Mouse (Mus musculus) embryo, embryonic 9.5 days (tissue): Measurements from ENCODE around the gene Kbtbd3.

ENCODE experiments used
- DNase-seq: peaks from one replicate; pipeline ENCODE4 v3.0.0-alpha.2; 2017; ENCODE audit errors: extremely low spot score

Kbtbd3 gene

DNA sequence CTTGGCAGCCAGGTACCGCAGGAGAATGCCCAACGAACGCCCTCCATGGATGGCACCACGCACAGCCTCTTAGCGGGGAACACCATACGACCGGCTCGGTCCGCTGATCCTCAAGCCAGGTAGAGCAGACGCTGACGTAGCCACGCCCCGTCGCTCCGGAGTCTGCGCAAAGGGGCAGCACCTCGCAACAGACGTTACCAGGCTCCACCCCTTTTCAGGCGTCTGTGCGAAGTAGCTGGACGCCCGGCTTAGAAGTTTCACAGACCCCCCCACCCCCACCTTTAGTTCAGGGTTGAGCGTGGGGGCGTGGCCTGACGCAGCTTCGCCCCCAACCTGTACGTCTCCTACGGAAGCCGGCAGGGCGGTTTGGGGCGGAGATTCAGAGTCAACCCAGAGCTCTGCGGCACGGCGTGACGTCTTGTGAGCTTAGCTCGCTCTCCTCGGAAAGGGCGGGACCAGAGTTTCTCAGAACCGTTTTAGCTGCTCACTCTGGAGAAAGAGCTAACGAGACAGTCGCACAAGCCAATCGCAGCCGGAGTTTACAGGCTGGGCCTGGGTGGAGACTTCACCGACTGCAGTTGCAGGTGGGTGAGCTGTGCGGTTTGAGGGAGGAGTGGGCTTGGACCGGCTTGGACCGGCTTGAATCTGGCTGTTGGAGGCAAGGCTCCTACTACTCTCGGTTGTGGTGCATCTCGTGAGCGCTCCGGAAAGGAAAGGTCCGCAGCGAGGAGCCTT is at the start of gene Kbtbd3, which contains the start of gene Aasdhppt:
TSS of gene Kbtbd3 (plus strand) at position 483 of the 735 bp plus-strand sequence.
TSS of gene Aasdhppt (minus strand) at position 121 of the 735 bp plus-strand sequence.
- peak; percentile 97 for DNase-seq

DNA sequence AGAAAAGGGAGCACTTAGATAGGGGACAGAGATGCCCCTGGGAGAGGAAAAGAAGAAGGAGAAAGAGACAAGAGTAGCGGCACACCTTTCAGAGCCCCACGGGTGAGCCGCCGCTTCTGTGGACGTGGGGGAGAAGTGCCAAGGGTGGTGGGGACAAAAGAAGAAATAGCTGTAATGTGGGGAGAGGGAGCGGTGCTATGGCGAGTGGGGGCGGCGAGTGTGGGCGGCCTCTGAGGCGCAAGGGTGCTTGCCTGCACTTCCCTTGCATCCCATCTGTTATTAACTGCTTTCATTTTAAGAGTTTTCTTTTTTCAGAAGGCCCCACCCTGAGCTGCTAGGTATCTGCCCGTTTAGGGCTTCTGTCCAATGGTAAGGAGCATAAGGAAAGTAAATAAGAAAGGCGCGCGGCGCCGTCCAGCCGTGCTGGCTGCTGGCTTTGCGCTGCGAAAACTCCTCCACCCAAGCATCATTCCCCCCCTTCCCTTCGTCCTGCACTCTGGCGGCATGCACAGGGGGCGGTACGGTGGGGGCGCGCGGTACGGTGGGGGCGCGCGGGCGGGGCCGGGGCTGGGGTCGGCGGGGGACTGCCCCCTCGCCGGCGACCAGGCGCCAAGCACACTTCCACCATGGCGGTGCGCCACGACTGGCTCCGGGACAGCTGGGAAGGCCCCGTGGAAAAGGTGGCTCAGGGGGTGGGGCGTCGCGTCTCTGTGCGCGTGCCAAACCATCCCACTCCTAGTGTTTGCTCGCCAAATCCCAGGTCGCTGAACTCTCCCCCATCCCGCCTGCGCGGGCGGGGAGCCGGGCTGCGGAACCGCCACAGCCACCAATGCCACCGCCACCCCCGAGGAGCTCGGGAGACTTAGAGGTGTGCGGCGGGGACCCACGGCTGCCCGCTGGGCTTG is 49.5 kb upstream of the Kbtbd3 start:
- peak; percentile 59 for DNase-seq

DNA sequence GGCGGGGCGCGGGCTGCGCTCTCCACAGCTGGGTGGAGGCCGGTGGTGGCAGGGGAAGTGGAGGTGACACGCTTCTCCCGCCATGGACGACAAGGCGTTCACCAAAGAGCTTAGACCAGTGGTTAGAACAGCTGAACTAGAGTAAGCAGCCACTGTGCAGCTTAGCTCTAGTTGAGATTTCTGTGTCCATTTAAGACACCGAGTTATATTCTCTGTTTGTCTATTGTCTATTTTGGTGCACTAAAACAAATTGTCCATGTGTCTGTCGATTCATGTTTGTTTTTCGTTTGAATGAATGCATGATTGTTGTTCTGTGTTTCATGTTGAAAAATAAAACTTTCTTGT is 48.9 kb upstream of the Kbtbd3 start:
- DNase-seq, result no peak

DNA sequence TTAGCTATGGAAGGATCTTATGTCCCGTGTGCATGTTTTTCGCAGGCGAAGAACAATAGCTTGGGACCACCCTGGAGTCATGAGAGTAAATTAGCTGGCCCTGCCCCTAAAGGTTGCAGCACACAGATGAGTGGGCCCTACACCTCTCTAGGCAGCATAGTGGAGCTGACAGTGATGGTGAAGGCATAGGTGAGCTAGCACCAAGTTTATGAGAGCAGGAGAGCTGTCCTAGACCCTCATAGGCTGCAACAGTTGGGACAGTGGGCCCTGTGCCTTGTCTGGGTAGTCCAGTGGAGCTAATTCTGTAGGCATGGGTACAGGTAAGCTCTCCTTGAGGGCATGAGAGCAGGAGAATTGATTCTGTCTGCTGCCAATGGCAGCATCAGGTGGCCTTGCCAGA is 42.8 kb upstream of the Kbtbd3 start:
- DNase-seq, result no peak

DNA sequence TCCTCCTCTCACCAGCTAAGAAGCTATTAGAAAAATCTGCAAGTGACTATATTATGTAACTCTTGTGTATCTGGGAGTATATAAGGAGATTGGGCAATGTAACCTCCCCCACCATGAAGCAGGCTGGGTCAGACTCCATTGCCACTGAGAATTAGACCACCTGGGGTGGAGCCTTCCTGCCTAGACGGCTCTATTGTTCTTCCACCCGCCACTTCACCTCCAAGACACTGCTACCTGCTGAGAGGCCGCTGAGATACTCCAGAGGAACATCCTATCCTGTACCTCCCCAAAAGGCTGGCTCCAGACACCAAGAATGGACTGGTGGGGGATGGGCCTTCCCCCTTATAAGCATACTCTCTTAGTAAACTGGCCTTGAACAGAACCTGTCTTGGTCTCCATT is 25.8 kb upstream of the Kbtbd3 start:
- DNase-seq, result no peak

DNA sequence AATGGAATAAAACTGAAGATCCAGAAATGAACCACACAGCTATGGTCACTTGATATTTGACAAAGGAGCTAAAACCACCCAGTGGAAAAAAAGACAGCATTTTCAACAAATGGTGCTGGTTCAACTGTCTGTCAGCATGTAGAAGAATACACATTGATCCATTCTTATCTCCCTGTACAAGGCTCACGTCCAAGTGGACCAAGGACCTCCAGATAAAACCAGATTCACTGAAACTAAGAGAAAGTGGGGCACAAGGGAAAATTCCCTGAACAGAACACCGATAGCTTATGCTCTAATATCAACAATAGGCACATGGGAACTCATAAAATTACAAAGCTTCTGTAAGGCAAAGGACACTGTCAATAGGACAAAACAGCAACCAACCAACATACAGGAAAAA is 9.2 kb upstream of the Kbtbd3 start:
- no peak for DNase-seq

DNA sequence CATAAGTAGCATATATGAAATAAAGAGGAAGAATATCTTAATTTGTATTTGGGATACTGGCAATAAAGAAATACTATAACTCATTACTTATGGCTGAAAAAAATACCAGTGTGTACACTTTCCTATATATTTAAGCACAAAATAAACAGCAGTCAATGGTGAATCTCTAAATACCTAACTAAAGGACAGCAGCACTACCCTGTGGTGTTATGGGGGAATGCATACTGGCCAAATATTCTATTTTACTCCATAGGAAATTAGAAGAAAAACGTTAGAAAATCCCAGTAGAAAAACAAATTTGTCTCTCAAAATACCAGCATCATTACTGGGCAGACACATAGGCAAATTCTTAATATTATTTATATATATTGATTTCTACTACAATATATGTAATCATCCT is 4.8 kb upstream of the Kbtbd3 start:
- no peak for DNase-seq

DNA sequence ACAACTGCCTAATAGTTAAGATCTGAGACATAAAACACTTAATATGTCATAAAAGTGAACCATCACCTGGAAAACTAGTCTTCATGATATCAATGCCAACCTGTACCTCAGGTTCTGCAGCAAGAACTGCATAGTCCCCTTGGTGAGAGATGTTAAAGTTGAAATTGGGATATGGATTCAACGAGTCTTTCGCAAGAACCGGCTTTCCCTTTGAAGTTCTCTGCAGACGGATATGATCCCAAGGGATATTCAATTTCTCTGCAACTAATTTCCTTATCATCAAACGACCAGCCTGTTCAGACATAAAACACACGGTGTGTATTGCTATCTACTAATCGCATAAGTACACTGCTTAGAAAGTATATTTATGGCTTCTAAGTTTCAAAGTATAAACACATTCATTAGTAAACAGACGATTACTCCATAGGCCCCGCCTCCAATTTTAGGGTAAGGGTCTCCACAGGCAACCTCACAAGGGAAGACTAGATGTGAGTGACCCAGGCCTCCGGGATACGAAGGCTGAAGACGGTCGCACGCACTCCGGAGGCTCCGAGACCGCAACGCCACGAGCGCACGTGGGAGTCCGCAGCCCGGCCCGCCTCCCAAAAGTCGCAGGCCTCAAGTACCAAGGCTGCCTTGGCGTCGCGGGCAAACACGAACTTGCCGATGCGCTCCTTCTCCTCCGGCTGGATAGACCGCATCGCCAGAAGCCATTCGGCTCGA is 844 bp upstream of the Kbtbd3 start:
- peak; percentile 2 for DNase-seq

DNA sequence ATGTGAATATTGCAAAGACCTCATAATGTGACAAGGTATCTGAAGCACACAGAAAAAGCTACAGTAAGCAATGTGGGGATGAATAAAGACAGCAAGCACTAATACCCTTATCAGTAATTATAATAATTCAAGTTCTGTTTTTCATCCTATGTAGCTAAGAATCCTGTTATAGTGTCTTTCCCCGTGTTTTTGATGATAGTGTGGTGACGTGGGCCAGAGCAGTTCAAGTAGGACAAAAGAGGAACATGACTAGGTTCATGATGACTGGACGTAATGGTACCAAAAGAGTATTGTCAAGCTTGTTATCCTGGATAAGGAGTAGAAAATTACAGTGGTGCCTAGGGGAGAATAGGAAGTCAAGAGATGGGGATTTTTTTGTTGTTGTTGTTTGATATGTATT is 1.1 kb downstream of the Kbtbd3 start:
- no peak for DNase-seq

DNA sequence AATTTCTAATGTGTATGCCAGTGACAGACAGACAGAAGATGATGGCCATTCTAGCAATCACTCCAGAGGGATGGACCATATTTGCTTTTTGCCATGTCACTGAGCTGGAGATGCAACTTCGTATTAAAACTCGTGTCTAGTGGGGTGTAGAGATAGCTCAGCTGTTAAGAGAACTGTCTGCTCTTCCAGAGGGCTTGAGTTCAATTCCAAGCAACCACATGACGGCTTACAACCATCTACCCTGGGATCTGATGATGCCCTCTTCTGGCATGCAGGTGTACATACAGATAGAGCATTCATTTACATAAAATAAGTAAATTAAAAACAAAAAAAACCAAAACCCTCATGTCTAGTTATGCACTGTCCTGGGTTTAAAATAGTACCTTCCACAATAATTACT is 1.5 kb downstream of the Kbtbd3 start:
- no peak for DNase-seq

DNA sequence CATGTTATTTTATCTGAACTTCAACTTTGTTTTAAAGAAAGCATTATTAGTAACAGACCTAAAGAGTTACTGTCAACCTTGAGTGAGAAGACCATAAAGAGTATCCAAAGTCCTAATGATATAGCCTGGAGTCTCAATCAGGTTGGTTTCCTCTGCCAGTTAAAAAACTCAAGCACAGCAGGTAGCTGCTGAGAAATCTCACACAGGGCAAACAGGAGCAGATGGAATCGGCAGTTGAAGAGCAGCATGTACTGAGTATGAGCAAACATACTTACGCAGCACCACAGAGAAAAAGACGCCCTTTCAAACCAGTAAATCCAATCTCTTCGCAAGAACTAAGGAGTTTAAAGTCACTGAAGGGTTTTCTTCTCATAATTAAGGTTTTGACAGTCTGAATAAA is 4.3 kb downstream of the Kbtbd3 start:
- DNase-seq, result no peak

DNA sequence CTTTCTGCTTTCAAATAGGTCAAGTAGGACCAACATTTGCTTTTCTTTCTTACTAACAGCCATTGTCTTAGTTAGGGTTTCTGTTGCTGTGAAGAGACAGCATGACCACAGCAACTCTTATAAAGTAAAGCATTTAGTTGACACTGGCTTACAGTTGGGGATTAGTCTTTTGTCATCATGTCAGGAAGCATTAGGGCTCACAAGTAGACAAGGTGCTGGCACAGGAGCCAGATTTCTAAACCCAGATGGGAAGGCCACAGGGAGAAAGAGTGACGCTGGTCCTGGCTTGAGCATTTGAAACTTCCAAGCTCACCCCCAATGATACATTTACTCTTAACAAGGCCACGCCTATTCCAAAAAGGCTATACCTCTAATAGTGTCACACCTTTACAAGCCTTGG is 6.1 kb downstream of the Kbtbd3 start:
- no peak for DNase-seq

DNA sequence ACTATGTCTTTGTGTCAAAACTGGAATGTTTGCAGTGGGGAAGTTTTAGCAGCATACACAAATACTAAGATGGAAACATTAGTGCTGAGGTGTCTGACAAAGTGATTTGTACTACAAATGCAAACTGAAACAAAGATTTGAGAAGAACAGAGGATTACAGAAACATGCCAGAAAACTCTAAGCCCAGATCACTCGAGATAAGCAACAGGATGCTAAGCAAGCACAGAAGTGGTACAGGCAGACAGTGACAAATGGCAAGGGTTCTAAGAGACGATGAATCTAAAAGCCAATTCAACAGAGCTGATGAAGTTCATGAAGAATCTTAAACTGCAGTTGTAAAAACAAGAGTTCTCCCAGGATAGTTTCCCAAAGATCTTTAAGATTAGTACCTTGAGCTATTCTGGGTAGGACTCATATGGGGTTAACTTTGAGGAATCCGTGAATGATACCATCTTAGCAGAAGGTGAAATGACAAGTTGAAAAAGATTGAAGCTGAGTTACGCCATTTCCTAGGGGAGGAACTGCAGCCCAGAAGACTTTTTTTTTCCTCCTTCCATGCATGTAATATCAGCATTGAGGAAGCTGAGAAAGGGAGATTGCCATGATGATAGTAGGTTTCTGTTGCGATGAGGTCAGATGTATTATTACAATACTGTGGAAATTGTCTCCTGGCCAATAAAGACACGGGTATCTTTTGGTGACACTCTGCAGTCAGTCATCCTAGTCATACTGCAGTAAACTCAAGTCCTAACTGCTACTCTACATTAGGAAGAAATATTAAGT is 9.5 kb downstream of the Kbtbd3 start:
- DNase-seq, result no peak

DNA sequence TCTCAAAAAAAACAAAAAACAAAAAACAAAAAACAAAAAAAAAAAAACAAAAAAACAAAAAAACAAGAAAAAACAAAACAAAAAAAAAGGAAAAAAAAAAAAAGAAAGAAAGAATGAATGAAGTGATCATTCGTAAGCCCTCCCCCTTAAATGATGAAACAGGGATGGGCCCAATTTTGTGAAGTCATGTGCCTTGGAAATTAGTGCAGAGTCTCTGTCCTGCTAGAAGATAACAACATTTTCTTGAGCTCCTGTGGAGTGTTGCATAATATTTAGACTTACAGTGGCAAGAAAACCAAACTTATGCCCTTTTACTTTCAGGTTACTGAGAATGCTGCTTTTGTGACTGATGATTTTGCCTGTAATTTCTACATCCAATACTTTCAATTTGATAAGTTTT is 43.5 kb downstream of the Kbtbd3 start:
- no peak for DNase-seq

DNA sequence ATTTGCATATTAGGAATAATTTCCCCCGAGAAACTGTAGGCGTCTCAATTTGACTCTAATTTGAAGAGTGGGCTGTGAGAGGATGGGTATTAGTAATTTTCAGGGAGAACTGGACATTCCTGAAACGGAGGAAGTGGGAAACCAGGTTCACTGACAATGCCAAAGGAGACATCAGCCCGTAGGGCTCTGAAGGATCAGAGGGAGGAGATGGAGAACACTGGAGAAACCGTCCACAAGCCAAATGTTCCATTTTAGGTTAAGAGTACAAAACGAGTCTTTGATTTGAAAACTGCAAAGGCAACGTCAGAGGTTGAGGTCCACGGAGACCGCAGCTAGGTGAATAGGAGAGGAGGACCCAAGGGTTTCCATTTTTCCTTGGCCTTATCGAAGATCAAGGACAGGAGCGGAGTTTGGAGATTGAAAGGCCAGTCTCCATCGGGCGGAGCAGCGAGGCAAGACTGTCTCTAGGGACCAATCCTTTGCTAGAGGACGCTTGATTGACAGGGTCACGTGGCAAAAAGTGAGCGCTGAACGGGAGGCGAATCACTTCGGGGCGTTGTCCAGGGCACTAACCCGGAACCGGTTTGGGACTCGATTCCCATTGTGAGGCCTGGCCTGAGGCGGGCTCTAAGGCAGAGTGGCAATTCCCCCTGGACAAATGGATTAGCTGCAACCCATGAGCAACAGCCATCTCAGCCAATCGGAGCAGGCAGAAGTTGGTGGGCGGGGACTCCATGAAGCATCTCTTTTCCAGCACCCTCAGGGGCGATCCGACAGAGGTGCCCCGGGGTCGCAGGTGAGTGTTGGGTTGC is 66.4 kb downstream of the Kbtbd3 start, which contains the start of gene Msantd4:
TSS of gene Msantd4 (plus strand) at position 735 of the 812 bp plus-strand sequence.
- DNase-seq, result peak; percentile 94

DNA sequence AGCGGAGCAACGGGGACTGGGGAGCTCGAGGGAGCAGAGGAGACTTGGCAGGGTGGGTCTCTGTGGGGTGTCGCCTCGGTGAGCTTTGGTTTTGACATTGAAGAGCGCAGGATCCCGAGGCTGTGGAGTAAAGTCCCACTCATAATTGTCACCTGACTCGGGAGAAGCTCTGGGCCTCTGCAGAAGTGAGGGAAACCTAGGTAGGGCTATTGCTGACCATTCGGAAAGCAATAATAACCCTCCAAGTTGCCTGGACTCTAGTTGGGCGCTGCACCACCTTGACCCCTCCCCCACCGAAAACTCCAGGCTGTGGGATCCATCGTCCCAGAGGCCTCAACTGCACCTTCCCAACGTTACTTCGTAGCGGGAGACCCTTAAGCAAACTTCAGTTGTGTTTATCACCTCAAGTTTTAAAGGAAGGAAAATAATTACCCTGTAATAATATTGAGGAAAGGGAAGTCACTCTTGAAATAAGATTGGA is 67.0 kb downstream of the Kbtbd3 start:
- no peak for DNase-seq
